Mouse (Mus musculus): ENCODE data around the gene Gpr39.

- TF ChIP-seq POLR2A (IDR thresholded peaks at IDR 0.05; ENCODE audit: insufficient read depth, low read depth, low read length) (no peak), CTCF (IDR thresholded peaks at IDR 0.05) (no peak), EP300 (IDR thresholded peaks at IDR 0.05; ENCODE audit: insufficient read depth, low read depth, low read length) (no peak)
These were observed 11.1 kb downstream of the Gpr39 start for GRCm38 (mm10) chr1:125687701-125688420.

All from heart, adult 2 months (tissue).